Mouse (Mus musculus): ENCODE results near the gene Eed.
A peak's percentile ranks its signal among the peaks of the same experiment; 100 is the strongest.
"Not testable (repeated sequence)": the region's sequence is repeated elsewhere in the genome, so short reads cannot be mapped to it uniquely, and the experiment has no call there.

The Eed gene

GRCm38 (mm10) chr7:89980485-89981422, at the start of gene Eed:
TSS of gene Eed (minus strand) at chr7:89980983.
- peak; percentile 92 for DNase-seq (ENCODE audit: extremely low spot score, low spot score)

- DNase-seq (ENCODE audit: extremely low spot score, low spot score): peak; percentile 39
Measured at GRCm38 (mm10) chr7:90029548-90030485, 49.0 kb upstream of the Eed start.

- peak; percentile 39 for DNase-seq (ENCODE audit: extremely low spot score, low spot score)
Measured at GRCm38 (mm10) chr7:90028888-90029547, 48.2 kb upstream of the Eed start.

DNA sequence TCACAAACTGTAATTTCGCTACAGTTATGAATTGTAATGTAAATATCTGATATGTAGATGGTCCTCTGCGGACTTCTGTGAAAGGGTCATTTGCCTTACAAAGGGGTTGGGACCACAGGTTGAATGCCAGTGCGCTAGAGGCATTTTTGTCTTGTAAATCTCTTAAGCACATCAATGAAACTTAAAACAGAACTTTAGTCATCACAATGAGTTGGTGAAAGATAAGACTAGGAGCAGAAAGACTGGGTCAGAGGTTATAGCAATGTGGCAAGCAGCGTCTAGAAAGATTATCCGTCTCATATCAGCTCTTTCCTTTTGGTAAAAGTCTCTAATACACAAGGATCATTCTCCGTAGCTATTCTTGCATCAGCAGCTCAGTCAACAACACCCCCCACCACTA, 44.2 kb upstream of the Eed start:
- no peak for DNase-seq (ENCODE audit: extremely low spot score, low spot score)

- no peak for DNase-seq (ENCODE audit: extremely low spot score, low spot score)
Measured at GRCm38 (mm10) chr7:90022974-90023707, 42.4 kb upstream of the Eed start.

GRCm38 (mm10) chr7:90020331-90020730, 39.5 kb upstream of the Eed start:
- no peak for DNase-seq (ENCODE audit: extremely low spot score, low spot score)

- DNase-seq (ENCODE audit: extremely low spot score, low spot score): no peak
Measured at GRCm38 (mm10) chr7:90019570-90019969, 38.8 kb upstream of the Eed start.

DNA sequence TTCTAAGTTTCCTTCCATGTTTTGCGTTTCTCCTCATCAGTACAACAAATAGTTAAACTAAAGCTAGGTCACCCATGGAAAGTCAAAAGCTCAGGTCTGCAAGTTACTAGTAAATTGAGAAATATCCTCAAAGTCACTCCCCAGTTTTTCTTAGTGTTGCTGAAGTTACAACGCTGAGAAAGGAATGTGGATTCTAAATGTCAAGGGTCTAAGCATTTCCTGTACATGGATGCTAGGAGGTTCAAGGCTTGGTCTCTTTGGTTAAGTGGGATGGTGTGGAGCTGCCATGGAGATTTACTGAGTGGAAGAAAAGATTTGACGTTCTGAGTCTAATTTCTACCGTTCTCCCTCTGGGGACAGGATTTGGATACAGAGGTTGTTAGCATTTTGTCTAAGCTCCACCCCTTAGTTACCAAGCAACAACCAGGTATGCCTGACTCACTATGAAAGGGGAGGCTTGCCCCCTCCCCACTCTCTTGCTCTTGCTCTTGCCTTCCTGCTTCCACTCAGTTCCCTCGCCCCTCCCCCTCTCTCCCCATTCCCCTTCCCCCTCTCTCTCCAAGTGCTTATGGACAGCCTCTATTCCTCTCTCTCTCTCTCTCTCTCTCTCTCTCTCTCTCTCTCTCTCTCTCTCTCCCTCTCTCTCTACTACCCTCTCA, 36.3 kb upstream of the Eed start:
- no peak for DNase-seq (ENCODE audit: extremely low spot score, low spot score)

GRCm38 (mm10) chr7:90016459-90016858, 35.7 kb upstream of the Eed start:
- DNase-seq (ENCODE audit: extremely low spot score, low spot score): no peak

- DNase-seq (ENCODE audit: extremely low spot score, low spot score): no peak
Measured at GRCm38 (mm10) chr7:90006667-90007653, 26.2 kb upstream of the Eed start.

GRCm38 (mm10) chr7:90004781-90005180, 24.0 kb upstream of the Eed start:
- DNase-seq (ENCODE audit: extremely low spot score, low spot score): no peak

DNA sequence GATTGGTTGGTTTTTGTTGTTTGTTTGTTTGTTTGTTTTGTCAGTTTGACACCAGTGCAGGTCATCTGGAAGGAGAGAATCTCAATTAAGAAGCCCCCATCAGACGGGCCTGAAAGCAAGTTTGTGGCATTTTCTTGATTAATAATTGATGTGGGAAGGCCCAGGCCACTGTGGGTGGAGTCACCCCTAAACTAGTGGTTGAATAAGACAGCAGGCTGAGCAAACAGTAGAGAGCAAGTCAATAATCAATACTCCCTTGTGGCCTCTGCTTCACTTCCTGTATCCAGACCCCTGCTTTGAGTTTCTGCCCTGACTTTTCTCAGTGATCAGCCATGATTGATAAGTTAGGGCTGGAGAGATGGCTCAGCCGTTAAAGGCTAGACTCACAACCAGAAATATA, 21.6 kb upstream of the Eed start:
- DNase-seq (ENCODE audit: extremely low spot score, low spot score): no peak

GRCm38 (mm10) chr7:89999491-89999890, 18.7 kb upstream of the Eed start:
- no peak for DNase-seq (ENCODE audit: extremely low spot score, low spot score)

DNA sequence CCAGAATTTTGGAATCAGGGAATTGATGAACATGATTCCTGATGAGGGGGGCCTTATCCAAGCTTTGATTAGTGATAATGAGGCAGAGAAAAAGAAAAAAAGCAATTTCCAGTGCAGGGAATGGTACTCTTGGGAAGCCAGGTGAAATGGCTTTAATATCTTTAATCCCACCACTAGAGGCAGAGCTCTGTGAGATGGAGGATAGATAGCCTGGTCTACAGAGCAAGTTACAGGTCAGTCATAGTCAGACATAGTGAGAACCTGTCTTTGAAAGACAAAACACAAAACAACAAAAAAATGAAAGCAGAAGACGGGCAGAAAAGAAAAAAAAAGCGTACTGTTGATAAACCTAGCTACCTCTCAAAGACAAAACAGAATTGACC, 17.8 kb upstream of the Eed start:
- no peak for DNase-seq (ENCODE audit: extremely low spot score, low spot score)

GRCm38 (mm10) chr7:89998006-89998623, 17.3 kb upstream of the Eed start:
- peak; percentile 44 for DNase-seq (ENCODE audit: extremely low spot score, low spot score)

DNA sequence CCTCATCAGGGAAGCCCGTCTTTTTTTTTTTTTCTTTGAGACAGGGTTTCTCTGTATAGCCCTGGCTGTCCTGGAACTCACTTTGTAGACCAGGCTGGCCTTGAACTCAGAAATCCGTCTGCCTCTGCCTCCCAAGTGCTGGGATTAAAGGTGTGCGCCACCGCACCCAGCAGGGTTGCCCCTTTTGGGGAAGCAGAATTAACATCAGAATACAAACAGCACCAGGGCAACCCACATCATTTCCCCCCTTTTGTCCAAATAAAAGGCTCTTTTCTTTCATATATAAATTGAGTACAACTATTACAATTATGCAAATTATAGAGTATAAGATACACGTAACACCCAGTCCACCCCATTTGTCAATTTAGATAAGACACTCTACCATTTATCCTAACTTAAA, 16.7 kb upstream of the Eed start:
- not testable (repeated sequence) for DNase-seq (ENCODE audit: extremely low spot score, low spot score)

DNA sequence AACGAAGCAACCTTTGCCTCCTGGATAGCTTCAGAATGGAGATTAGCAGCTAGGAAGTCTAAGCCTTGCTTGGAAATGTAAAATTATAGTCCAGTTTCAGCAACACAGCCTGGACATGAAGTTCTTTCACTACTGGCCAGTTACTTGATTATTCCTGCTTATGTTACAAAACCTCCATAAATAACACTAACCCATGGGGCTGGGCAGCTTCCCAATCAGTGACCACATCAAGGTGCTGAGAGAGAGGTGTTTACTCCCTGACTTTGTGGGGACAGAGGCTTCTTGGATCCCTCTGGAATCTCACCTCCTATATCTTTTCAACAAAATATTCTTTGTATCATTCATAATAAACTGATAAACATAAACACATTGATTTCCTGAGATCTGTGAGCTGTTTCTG, 12.3 kb upstream of the Eed start:
- DNase-seq (ENCODE audit: extremely low spot score, low spot score): no peak

DNA sequence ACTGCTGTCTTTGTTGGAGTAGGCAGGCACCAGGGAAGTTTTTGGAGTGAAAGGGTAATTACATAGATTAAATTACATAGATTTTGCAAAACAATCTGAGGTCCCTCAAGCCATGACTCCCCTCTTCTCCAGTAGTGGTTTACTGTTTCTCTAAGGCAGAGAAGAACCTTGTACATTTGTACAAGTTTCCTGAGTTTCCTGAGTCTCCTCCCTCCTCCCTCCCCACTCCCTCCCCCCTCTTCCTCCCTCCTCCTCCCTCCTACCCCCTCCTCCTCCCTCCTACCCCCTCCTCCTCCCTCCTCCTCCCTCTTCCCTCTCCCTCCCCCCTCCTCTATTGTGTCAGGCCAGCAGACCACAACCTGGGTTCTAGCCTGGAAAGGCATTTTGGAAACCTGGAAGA, 3.6 kb upstream of the Eed start:
- no peak for DNase-seq (ENCODE audit: extremely low spot score, low spot score)

DNA sequence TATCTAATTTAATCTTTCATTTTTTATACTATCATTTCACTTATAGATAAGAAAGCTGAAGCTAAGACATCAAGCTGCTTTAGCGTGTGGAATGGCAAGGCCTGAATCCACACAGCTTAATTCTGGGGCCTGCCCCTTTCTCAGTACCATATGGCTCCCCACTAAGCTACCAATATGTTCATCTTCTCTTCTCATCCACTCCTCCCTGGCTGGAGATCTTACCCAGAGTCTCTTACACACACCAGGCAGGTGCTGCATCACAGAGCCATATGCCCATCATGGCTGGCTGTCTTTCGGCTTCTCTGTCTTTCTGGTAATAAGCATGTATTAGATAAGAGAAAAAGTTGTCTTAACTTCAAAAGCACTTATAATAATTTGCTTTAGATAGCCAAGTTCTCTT, 2.7 kb upstream of the Eed start:
- DNase-seq (ENCODE audit: extremely low spot score, low spot score): no peak

All from neural tube, embryonic 10.5 days (tissue).